Mouse (Mus musculus) limb, embryonic 15.5 days (tissue): ENCODE data around the gene Slc27a1. TPM values are rescaled to one million over a fixed set of nuclear protein-coding genes. Genes with fewer than 3 reads are reported as not detected.
"Not testable (repeated sequence)": the region's sequence is repeated elsewhere in the genome, so short reads cannot be mapped to it uniquely, and the experiment has no call there.

Source experiments
- ATAC-seq: fragments of 200-750 bp; cut with Nextera tagmentation; 2 replicates; pipeline ENCODE4 v1.8.0; 2017; ENCODE audit warnings: low read depth, moderate TSS enrichment; ENCODE audit not compliant: insufficient number of reproducible peaks, low FRiP score, low TSS enrichment
- H3K27ac ChIP-seq: fragments of 300-500 bp; sonication (generic); 2 replicates; pipeline ENCODE4 v1.5.1; 2015; ENCODE audit warnings: moderate library complexity, mild to moderate bottlenecking, inconsistent platforms
- H3K27me3 ChIP-seq: fragments of 300-500 bp; sonication (generic); 2 replicates; pipeline ENCODE4 v1.6.1; 2015; ENCODE audit warnings: inconsistent platforms
- H3K36me3 ChIP-seq: fragments of 300-500 bp; sonication (generic); 2 replicates; pipeline ENCODE4 v1.6.1; 2015; ENCODE audit warnings: inconsistent platforms
- H3K4me1 ChIP-seq: fragments of 300-500 bp; sonication (generic); 2 replicates; pipeline ENCODE4 v1.6.1; 2015; ENCODE audit warnings: inconsistent platforms
- H3K4me2 ChIP-seq: fragments of 300-500 bp; sonication (generic); 2 replicates; pipeline ENCODE4 v1.6.1; 2015; ENCODE audit warnings: mild to moderate bottlenecking, inconsistent platforms
- H3K4me3 ChIP-seq: fragments of 300-500 bp; sonication (generic); 2 replicates; pipeline ENCODE4 v1.5.1; 2015; ENCODE audit warnings: mild to moderate bottlenecking, inconsistent platforms
- H3K9ac ChIP-seq: fragments of 300-500 bp; sonication (generic); 2 replicates; pipeline ENCODE4 v1.6.1; 2015; ENCODE audit warnings: inconsistent platforms
- H3K9me3 ChIP-seq: fragments of 300-500 bp; sonication (generic); 2 replicates; pipeline ENCODE4 v1.6.1; 2016; ENCODE audit warnings: inconsistent platforms
- WGBS: fragments of 180-500 bp; shearing (Covaris S2); methylation state at CpG from one replicate; pipeline ENCODE4 v1.1.7; 2015; 5-methylcytosine and 5-hydroxymethylcytosine counted together
- polyA plus RNA-seq: library from polyadenylated mRNA; unstranded; fragments of >200 nt; fragmentation: Nextera tagmentation; extraction: Ambion mirVana; gene quantifications from 2 replicates; pipeline ENCODE4 v1.2.1, GENCODE M21; 2015

Slc27a1 gene
- polyA plus RNA-seq: 44.5 and 45.3 TPM in 2 replicates

GRCm38 (mm10) chr8:71568387-71568937 lies at the start of gene Slc27a1:
Gene Slc27a1, plus strand, starts transcription at chr8:71568882.
- H3K9me3 ChIP-seq: no peaks in the 10 kb centered on the region
- peak within 1 kb of the TSS; percentile 87 for H3K27ac ChIP-seq
- no peak for ATAC-seq
- H3K4me1 ChIP-seq: peaks cover 40% of the 10 kb centered on the region
- H3K36me3 ChIP-seq: no peaks in the 10 kb centered on the region
- H3K9ac ChIP-seq: peak within 1 kb of the TSS; percentile 35; the same call in 1 of the 2 replicates
- H3K27me3 ChIP-seq: peaks cover 33% of the 10 kb centered on the region
- H3K4me3 ChIP-seq: peak within 1 kb of the TSS; percentile 64
- peak within 1 kb of the TSS; percentile 84 for H3K4me2 ChIP-seq
- WGBS: 7% methylated on average over 13 of the region's 13 CpGs

- H3K4me2 ChIP-seq, H3K9ac ChIP-seq, H3K4me1 ChIP-seq, H3K9me3 ChIP-seq, ATAC-seq, H3K27ac ChIP-seq, H3K36me3 ChIP-seq, H3K4me3 ChIP-seq: not testable (repeated sequence)
- peaks cover 16% of the 10 kb centered on the region for H3K27me3 ChIP-seq
- 41% methylated on average over 10 of the region's 10 CpGs for WGBS
Observed at GRCm38 (mm10) chr8:71519037-71519825, 49.5 kb upstream of the Slc27a1 start.

GRCm38 (mm10) chr8:71521634-71522033 lies 47.0 kb upstream of the Slc27a1 start:
- H3K27ac ChIP-seq: no peak overlapping the region
- H3K36me3 ChIP-seq: no peaks in the 10 kb centered on the region
- H3K4me2 ChIP-seq: peak overlapping the region; percentile 34
- peak; percentile 78 for ATAC-seq
- no peak overlapping the region for H3K9ac ChIP-seq
- no peaks in the 10 kb centered on the region for H3K9me3 ChIP-seq
- peaks cover 20% of the 10 kb centered on the region for H3K4me1 ChIP-seq
- WGBS: 2% methylated on average over 17 of the region's 17 CpGs
- peak overlapping the region; percentile 4; the same call in 1 of the 2 replicates for H3K4me3 ChIP-seq
- peaks cover 38% of the 10 kb centered on the region for H3K27me3 ChIP-seq

- Histone ChIP-seq H3K4me1 (peaks cover 29% of the 10 kb centered on the region), H3K4me3 (no peak within 1 kb of the TSS), H3K27ac (no peak within 1 kb of the TSS), H3K9ac (no peak within 1 kb of the TSS), H3K9me3 (no peaks in the 10 kb centered on the region), H3K4me2 (0 out of 2 replicates have a peak within 1 kb of the TSS, but pooled peaks have one; percentile 17), H3K27me3 (peaks cover 43% of the 10 kb centered on the region), H3K36me3 (no peaks in the 10 kb centered on the region)
- 13% methylated on average over 46 of the region's 46 CpGs for WGBS
- ATAC-seq: no peak
Observed at GRCm38 (mm10) chr8:71525226-71526050, 43.2 kb upstream of the Slc27a1 start, which contains the start of gene Ccdc194. Gene Ccdc194, minus strand, starts transcription at chr8:71525711.

- Histone ChIP-seq H3K4me1 (peaks cover 28% of the 10 kb centered on the region), H3K4me3 (no peak overlapping the region), H3K27me3 (peaks cover 39% of the 10 kb centered on the region), H3K9me3 (no peaks in the 10 kb centered on the region), H3K27ac (no peak overlapping the region), H3K9ac (no peak overlapping the region), H3K4me2 (no peak overlapping the region), H3K36me3 (no peaks in the 10 kb centered on the region)
- WGBS: 17% methylated on average over 6 of the region's 6 CpGs
- ATAC-seq: no peak
Observed at GRCm38 (mm10) chr8:71526272-71526671, 42.4 kb upstream of the Slc27a1 start.

- peaks cover 39% of the 10 kb centered on the region for H3K27me3 ChIP-seq
- H3K9me3 ChIP-seq: no peaks in the 10 kb centered on the region
- peaks cover 22% of the 10 kb centered on the region for H3K4me1 ChIP-seq
- peak overlapping the region; percentile 47 for H3K27ac ChIP-seq
- no peak overlapping the region for H3K4me2 ChIP-seq
- WGBS: 45% methylated on average over 3 of the region's 3 CpGs
- H3K4me3 ChIP-seq: no peak overlapping the region
- no peaks in the 10 kb centered on the region for H3K36me3 ChIP-seq
- no peak for ATAC-seq
- H3K9ac ChIP-seq: no peak overlapping the region; the same call in 1 of the 2 replicates
Observed at GRCm38 (mm10) chr8:71527162-71527870, 41.4 kb upstream of the Slc27a1 start.

GRCm38 (mm10) chr8:71528362-71529073 lies 40.2 kb upstream of the Slc27a1 start:
- Histone ChIP-seq H3K4me2 (no peak overlapping the region), H3K27me3 (peaks cover 33% of the 10 kb centered on the region)
- 78% methylated on average over 11 of the region's 11 CpGs for whole genome bisulfite sequencing

GRCm38 (mm10) chr8:71530735-71531467 lies 37.8 kb upstream of the Slc27a1 start:
- H3K27me3 ChIP-seq: peaks cover 12% of the 10 kb centered on the region
- H3K4me1 ChIP-seq: peaks cover 13% of the 10 kb centered on the region
- not testable (repeated sequence) for H3K9ac ChIP-seq, H3K36me3 ChIP-seq, H3K4me3 ChIP-seq, H3K4me2 ChIP-seq, H3K27ac ChIP-seq, ATAC-seq, H3K9me3 ChIP-seq
- 72% methylated on average over 7 of the region's 12 CpGs for WGBS

More at GRCm38 (mm10) chr8:71528362-71529073, 40.2 kb upstream of the Slc27a1 start:
- H3K36me3 ChIP-seq: no peaks in the 10 kb centered on the region
- H3K9me3 ChIP-seq: no peaks in the 10 kb centered on the region
- peaks cover 22% of the 10 kb centered on the region for H3K4me1 ChIP-seq
- H3K27ac ChIP-seq: peak overlapping the region; percentile 59
- no peak overlapping the region for H3K9ac ChIP-seq
- ATAC-seq: no peak
- H3K4me3 ChIP-seq: no peak overlapping the region

- WGBS: 40% methylated on average over 3 of the region's 3 CpGs
- Histone ChIP-seq H3K4me3 (no peak overlapping the region), H3K27me3 (no peaks in the 10 kb centered on the region), H3K27ac (no peak overlapping the region), H3K9ac (no peak overlapping the region), H3K4me2 (no peak overlapping the region), H3K36me3 (no peaks in the 10 kb centered on the region), H3K4me1 (peaks cover 13% of the 10 kb centered on the region), H3K9me3 (no peaks in the 10 kb centered on the region)
- ATAC-seq: no peak
Observed at GRCm38 (mm10) chr8:71534263-71534810, 34.3 kb upstream of the Slc27a1 start.

- Histone ChIP-seq H3K4me2 (no peak overlapping the region), H3K36me3 (no peaks in the 10 kb centered on the region), H3K4me1 (peaks cover 13% of the 10 kb centered on the region), H3K9me3 (no peaks in the 10 kb centered on the region), H3K9ac (no peak overlapping the region), H3K27me3 (no peaks in the 10 kb centered on the region), H3K27ac (no peak overlapping the region), H3K4me3 (no peak overlapping the region)
- 56% methylated on average over 5 of the region's 5 CpGs for WGBS
- no peak for ATAC-seq
Observed at GRCm38 (mm10) chr8:71535663-71536062, 33.0 kb upstream of the Slc27a1 start.
